Mouse (Mus musculus): ENCODE results near the gene Gm4553. TPM values are rescaled to one million over a fixed set of nuclear protein-coding genes. Genes with fewer than 3 reads are reported as not detected.
"Not testable (repeated sequence)": the region's sequence is repeated elsewhere in the genome, so short reads cannot be mapped to it uniquely, and the experiment has no call there.

Gm4553 gene
- polyA plus RNA-seq, 1 experiment from 2014 or later: not detected

DNA sequence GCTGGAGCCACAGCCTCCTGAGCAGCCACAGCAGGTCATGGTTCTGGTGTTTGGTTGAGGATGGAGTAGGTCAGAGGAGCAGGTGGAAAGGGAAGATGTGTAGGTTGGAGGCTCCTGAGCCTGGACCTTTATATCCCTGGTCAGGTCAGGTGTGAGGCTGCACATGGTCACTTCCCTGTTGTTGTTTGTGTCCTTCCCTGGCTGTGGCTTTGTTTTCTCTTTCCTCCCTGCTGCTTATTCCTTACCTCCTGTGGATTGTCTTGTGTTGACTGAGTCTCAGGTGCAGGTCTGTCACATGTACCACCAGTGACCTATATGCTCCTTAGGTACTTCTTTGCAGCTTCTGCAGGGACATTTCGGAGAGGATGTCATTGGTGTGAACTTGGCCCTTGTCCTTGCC lies 21.0 kb downstream of the Gm4553 start, which contains the start of gene Gm45337:
TSS of gene Gm45337 (minus strand) at position 101 of the 400 bp plus-strand sequence.
- Histone ChIP-seq H3K9me3 (ENCODE audit: control insufficient read depth, low read length) (no peaks in the 10 kb centered on the region), H3K36me3 (ENCODE audit: control insufficient read depth, insufficient read depth, low read length) (no peaks in the 10 kb centered on the region), H3K27ac (ENCODE audit: low read length) (no peak within 1 kb of the TSS), H3K4me2 (ENCODE audit: low read depth, low read length) (no peak within 1 kb of the TSS), H3K27me3 (replicated peaks; ENCODE audit: control insufficient read depth, insufficient read depth, low read length) (no peaks in the 10 kb centered on the region), H3K4me1 (ENCODE audit: control insufficient read depth, insufficient read depth, low read length) (no peaks in the 10 kb centered on the region), H3K4me3 (ENCODE audit: low read length) (no peak within 1 kb of the TSS), H3K9ac (ENCODE audit: low read depth, low read length) (no peak within 1 kb of the TSS)
- 59% methylated on average over 1 of the region's 1 CpGs for WGBS
- no peak for ATAC-seq

DNA sequence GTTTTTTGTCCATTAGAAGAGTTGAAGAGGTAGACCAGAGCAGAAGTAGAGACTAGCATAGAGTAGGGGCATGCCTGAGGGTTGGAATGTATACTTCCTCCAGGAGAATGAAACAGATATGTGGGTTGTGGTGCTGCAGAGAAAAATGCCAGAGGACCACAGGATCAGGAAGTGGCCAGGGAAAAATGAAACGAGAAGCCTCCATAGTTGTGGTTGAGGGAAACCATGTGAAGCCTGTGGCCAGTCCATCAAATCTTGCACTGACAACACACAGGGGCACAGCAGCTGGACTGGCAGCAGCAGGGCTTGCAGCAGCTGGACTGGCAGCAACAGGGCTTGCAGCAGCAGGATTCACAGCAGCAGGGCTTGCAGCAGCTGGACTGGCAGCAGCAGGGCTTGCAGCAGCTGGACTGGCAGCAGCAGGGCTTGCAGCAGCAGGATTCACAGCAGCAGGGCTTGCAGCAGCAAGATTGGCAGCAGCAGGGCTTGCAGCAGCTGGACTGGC lies 22.0 kb downstream of the Gm4553 start:
- not testable (repeated sequence) for H3K4me2 ChIP-seq (ENCODE audit: low read depth, low read length); H3K4me1 ChIP-seq (ENCODE audit: control insufficient read depth, insufficient read depth, low read length); H3K9me3 ChIP-seq (ENCODE audit: control insufficient read depth, low read length); ATAC-seq; H3K27me3 ChIP-seq (replicated peaks; ENCODE audit: control insufficient read depth, insufficient read depth, low read length); H3K27ac ChIP-seq (ENCODE audit: low read length); H3K36me3 ChIP-seq (ENCODE audit: control insufficient read depth, insufficient read depth, low read length); H3K9ac ChIP-seq (ENCODE audit: low read depth, low read length); H3K4me3 ChIP-seq (ENCODE audit: low read length)
- WGBS: 35% methylated on average over 1 of the region's 1 CpGs

DNA sequence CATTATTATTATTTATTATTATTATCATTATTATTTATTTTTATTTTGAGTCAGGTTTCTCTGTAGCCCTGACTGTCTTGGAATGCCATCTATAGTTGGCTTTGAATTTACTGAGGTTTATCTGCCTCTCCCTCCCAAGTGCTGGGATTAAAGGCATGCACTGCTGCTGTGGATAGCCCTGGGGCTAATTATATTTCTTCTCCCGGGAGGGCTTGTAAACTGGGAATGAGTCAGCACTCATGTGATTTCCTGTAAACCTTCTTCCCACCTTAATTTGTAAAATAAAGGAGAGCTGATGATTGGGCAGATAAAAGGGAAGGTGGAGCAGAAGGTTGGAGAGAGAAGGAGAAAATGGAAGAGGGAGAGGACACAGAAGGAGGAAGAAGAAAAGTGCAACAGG lies 24.8 kb downstream of the Gm4553 start:
- 18% methylated on average over 1 of the region's 1 CpGs for WGBS
- no peak overlapping the region for H3K4me3 ChIP-seq (ENCODE audit: low read length)
- no peaks in the 10 kb centered on the region for H3K27me3 ChIP-seq (replicated peaks; ENCODE audit: control insufficient read depth, insufficient read depth, low read length)
- H3K9ac ChIP-seq (ENCODE audit: low read depth, low read length): no peak overlapping the region
- H3K27ac ChIP-seq (ENCODE audit: low read length): no peak overlapping the region
- H3K36me3 ChIP-seq (ENCODE audit: control insufficient read depth, insufficient read depth, low read length): no peaks in the 10 kb centered on the region
- no peak for ATAC-seq
- no peaks in the 10 kb centered on the region for H3K9me3 ChIP-seq (ENCODE audit: control insufficient read depth, low read length)
- no peak overlapping the region for H3K4me2 ChIP-seq (ENCODE audit: low read depth, low read length)
- no peaks in the 10 kb centered on the region for H3K4me1 ChIP-seq (ENCODE audit: control insufficient read depth, insufficient read depth, low read length)

DNA sequence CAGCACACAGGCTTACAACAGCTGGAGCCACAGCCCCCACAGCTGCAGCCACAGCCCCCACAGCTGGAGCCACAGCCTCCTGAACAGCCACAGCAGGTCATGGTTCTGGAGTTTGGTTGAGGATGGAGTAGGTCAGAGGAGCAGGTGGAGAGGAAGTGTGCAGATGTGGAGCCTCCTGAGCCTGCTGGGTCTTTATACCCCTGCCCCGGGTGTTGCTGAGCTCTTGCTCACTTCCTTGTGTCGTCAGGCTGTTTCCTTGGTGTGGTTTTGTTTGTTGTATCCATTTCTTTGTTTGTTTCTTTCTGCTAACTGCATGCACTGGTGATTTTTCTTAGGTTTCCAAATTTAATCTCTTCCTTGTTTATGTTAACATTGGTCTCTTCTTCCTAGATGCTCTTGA lies 29.6 kb downstream of the Gm4553 start, which contains the start of gene Gm39115:
TSS of gene Gm39115 (minus strand) at position 101 of the 400 bp plus-strand sequence.
- not testable (repeated sequence) for ATAC-seq; H3K4me1 ChIP-seq (ENCODE audit: control insufficient read depth, insufficient read depth, low read length); H3K27ac ChIP-seq (ENCODE audit: low read length); H3K9me3 ChIP-seq (ENCODE audit: control insufficient read depth, low read length); H3K27me3 ChIP-seq (replicated peaks; ENCODE audit: control insufficient read depth, insufficient read depth, low read length); H3K4me3 ChIP-seq (ENCODE audit: low read length); H3K4me2 ChIP-seq (ENCODE audit: low read depth, low read length); H3K9ac ChIP-seq (ENCODE audit: low read depth, low read length); H3K36me3 ChIP-seq (ENCODE audit: control insufficient read depth, insufficient read depth, low read length)
- 52% methylated on average over 2 of the region's 2 CpGs for WGBS

DNA sequence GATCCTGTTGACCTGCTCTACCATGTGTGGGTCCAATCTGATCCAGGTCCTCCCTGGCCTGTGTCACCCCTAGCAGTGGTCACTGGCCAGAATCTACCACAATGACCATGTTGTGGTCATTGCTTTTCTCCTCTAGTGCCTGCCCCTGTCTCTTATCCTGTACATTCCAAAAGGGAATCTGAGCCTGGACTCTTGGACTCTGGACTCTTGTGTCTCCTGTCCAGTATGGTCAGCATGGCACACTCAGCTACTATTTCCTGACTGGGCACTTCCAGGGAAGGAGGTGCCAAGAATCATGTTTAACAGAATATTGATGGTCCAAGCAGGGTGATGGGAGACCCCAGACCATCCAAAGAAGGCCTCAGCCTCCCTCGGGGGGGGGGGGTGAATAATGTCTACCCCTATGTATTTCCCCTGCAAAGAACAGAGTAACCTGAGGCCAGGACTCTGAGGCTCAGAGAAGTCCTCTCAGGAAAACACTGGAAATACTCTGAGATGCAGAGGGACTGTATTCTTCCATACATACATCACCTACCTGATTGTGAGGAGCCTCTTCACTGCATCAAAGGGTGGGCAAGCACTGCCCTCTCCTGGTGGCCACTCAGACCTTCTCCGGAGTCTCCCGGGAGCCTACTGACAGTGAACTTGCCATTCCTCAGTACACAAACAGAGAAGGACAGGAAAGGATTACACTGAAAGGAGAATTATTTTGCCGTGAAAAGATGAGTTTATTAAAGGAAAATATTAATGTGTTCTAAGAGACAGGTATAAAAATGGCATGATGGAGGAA lies 31.1 kb downstream of the Gm4553 start:
- H3K27ac ChIP-seq (ENCODE audit: low read length): no peak overlapping the region
- ATAC-seq: no peak
- no peaks in the 10 kb centered on the region for H3K4me1 ChIP-seq (ENCODE audit: control insufficient read depth, insufficient read depth, low read length)
- H3K4me3 ChIP-seq (ENCODE audit: low read length): no peak overlapping the region
- no peak overlapping the region for H3K4me2 ChIP-seq (ENCODE audit: low read depth, low read length)
- no peaks in the 10 kb centered on the region for H3K9me3 ChIP-seq (ENCODE audit: control insufficient read depth, low read length)
- no peak overlapping the region for H3K9ac ChIP-seq (ENCODE audit: low read depth, low read length)
- no peaks in the 10 kb centered on the region for H3K27me3 ChIP-seq (replicated peaks; ENCODE audit: control insufficient read depth, insufficient read depth, low read length)
- 43% methylated on average over 4 of the region's 4 CpGs for WGBS
- H3K36me3 ChIP-seq (ENCODE audit: control insufficient read depth, insufficient read depth, low read length): no peaks in the 10 kb centered on the region

DNA sequence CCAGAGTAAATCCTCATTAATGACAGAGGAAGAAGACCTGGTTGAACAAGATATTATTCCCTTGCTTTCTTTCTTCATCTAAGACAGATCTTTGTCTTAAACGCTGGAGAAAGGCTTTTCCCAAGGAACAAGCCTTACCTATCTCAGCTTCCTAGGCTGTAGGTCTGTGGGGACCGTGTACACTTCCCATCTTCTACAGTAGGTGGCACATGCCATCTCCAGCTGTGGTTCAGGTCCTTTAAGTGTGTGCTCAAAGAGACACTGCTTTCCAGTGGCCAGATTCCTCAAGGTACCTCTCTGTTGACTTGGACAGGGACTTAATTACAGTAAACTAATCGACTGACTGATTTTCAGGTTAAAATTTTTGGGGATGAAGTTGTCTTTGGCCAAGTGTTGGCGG lies 36.7 kb downstream of the Gm4553 start:
- H3K9me3 ChIP-seq (ENCODE audit: control insufficient read depth, low read length): no peaks in the 10 kb centered on the region
- H3K27me3 ChIP-seq (replicated peaks; ENCODE audit: control insufficient read depth, insufficient read depth, low read length): no peaks in the 10 kb centered on the region
- H3K9ac ChIP-seq (ENCODE audit: low read depth, low read length): no peak overlapping the region
- no peak overlapping the region for H3K4me2 ChIP-seq (ENCODE audit: low read depth, low read length)
- no peak for ATAC-seq
- no peaks in the 10 kb centered on the region for H3K4me1 ChIP-seq (ENCODE audit: control insufficient read depth, insufficient read depth, low read length)
- 59% methylated on average over 4 of the region's 4 CpGs for WGBS
- H3K36me3 ChIP-seq (ENCODE audit: control insufficient read depth, insufficient read depth, low read length): no peaks in the 10 kb centered on the region
- H3K27ac ChIP-seq (ENCODE audit: low read length): no peak overlapping the region
- no peak overlapping the region for H3K4me3 ChIP-seq (ENCODE audit: low read length)

DNA sequence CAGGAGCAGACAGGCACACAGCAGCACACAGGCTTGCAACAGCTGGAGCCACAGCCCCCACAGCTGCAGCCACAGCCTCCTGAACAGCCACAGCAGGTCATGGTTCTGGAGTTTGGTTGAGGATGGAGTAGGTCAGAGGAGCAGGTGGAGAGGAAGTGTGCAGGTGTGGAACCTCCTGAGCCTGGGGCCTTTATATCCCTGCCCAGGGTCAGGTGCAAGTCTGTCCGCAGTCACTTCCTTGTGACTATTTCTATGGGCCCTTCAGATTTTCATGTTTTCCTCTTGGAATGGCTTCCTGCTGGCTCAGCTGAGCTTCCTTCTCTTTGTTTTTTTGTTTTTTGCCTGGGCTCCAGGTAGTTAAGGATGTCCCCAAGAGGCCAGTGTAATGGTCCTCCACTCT lies 44.9 kb downstream of the Gm4553 start, which contains the start of gene Gm45618:
TSS of gene Gm45618 (minus strand) at position 101 of the 400 bp plus-strand sequence.
- H3K4me1 ChIP-seq (ENCODE audit: control insufficient read depth, insufficient read depth, low read length); ATAC-seq; H3K4me3 ChIP-seq (ENCODE audit: low read length); H3K36me3 ChIP-seq (ENCODE audit: control insufficient read depth, insufficient read depth, low read length); H3K9ac ChIP-seq (ENCODE audit: low read depth, low read length); H3K4me2 ChIP-seq (ENCODE audit: low read depth, low read length); H3K27me3 ChIP-seq (replicated peaks; ENCODE audit: control insufficient read depth, insufficient read depth, low read length); H3K9me3 ChIP-seq (ENCODE audit: control insufficient read depth, low read length); H3K27ac ChIP-seq (ENCODE audit: low read length): not testable (repeated sequence)
- WGBS: 65% methylated on average over 1 of the region's 1 CpGs

DNA sequence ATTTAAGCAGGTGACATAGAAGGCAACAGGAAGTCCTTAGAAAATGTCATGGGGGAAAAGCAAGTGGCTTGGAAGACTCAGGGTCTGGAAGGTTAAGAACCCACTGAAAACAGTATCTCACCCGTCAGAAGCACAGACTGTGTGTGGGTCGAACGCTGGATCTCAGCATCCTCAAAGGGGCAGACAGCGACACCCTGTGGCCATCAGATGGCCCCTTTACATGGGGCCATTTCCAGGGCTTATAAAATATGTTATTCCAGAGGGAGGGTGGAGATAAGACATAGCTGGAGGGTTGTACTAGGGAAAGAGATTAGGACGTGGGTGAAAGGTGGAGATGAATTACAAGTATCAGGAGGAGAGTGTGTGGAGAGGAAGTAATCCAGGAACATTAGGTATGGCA lies 45.9 kb downstream of the Gm4553 start:
- Histone ChIP-seq H3K4me3 (ENCODE audit: low read length) (no peak overlapping the region), H3K9me3 (ENCODE audit: control insufficient read depth, low read length) (no peaks in the 10 kb centered on the region), H3K9ac (ENCODE audit: low read depth, low read length) (no peak overlapping the region), H3K4me1 (ENCODE audit: control insufficient read depth, insufficient read depth, low read length) (no peaks in the 10 kb centered on the region), H3K27me3 (replicated peaks; ENCODE audit: control insufficient read depth, insufficient read depth, low read length) (no peaks in the 10 kb centered on the region), H3K27ac (ENCODE audit: low read length) (no peak overlapping the region), H3K4me2 (ENCODE audit: low read depth, low read length) (no peak overlapping the region), H3K36me3 (ENCODE audit: control insufficient read depth, insufficient read depth, low read length) (no peaks in the 10 kb centered on the region)
- 18% methylated on average over 5 of the region's 5 CpGs for WGBS
- ATAC-seq: no peak

Data from intestine, embryonic 16.5 days (tissue).